Mouse (Mus musculus) heart, adult 11 months (tissue): Measurements from ENCODE around the gene Bmp4.

Source experiments
- DNase-seq: peaks from one replicate; pipeline ENCODE4 v3.0.0; 2022

The Bmp4 gene

DNA sequence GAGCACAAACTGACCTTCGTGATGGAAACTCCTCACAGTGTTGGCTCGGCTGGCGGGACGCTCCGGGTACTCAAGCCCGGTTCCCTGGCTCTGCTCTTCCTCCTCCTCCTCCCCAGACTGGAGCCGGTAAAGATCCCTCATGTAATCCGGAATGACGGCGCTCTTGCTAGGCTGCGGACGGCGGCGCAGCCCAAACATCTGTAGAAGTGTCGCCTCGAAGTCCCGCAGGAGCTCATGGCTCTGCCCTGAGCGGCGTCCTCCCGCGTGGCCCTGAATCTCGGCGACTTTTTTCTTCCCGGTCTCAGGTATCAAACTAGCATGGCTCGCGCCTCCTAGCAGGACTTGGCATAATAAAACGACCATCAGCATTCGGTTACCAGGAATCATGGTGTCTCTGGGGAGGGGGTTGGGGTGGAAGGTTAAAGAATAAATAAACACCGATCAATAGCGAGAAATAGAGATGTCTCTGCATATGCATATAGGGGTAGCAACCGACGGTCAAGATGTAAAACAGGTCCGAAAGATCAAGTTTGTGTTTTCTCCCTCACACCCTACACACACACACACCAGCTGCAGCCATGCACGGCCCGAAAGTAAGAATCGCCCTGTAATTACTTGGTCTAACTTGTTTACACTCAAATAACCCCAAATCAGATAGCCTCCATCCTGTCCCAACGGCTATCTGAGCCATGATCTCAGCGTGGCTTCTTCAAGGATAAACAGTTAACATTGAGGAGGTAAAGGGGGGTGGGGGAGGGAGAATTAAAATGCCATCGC is 4.6 kb downstream of the Bmp4 start:
- peak; percentile 90 for DNase-seq

GRCm38 (mm10) chr14:46384946-46385691 is 5.3 kb downstream of the Bmp4 start:
- DNase-seq, result no peak

DNA sequence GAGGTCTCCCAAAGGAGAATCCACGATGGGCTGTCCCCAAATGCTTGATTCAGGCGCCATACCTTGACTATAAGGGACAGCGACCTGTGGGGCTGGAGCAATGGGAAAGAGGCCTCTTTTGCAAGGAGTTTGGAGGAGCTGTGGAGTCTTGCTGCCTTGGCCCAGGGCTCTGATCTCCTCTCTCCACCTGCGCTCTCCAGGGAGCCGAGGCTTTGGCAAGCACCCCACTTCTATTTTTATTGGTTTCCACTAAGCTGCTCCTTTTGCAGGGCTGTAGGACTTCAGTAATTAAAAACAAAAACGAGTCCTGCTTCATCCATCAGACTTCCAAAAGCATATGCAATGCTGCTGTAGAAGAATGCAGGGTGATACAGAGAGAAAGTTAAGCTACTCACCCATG is 9.0 kb downstream of the Bmp4 start:
- DNase-seq, result peak; percentile 95

DNA sequence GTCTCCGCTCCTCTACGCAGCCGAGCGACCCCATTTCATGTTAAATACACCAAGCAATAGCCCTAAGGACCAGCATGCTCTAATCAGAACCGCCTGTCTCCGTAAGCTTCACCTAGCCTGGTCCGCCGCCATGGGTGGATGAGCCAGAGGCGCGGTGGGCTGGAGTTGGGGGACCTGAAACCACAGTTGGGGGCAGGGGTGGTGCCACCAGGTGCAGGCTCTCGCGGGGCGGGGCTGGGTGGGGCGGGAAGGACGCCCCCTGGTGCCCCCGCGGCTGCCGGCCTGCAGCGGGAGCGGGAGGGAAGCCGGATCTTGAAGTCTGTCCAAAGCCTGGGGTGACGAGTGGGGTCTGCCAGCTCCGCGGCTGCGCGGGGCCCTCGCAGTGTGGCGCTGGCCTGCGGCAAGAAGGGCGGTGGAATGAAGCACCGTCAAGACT is 10.2 kb downstream of the Bmp4 start:
- peak; percentile 89 for DNase-seq

- no peak for DNase-seq
These were observed 11.2 kb downstream of the Bmp4 start, which contains the start of gene Gm15217 for GRCm38 (mm10) chr14:46379285-46379684. Gm15217 (plus strand) TSS chr14:46379414.

- DNase-seq, result peak; percentile 82
These were observed 14.7 kb downstream of the Bmp4 start for GRCm38 (mm10) chr14:46375796-46376195.

DNA sequence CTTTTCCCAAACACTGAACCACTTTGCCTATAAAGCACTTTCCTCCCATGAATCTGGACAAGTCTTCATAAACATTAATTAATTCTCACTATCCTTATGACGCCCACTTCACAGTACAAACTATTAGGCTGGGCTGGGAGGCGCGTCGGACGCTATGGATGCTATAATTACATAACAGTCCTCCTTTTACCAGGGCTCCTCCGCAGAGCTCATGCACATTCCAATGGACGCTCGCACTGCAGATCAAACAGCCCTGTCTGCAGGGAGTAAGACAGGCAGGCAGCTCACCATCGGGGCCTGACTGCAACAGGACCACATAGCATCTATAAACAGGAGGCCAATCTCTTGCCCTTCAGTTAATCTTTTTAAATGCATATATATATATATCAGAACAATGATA is 18.0 kb downstream of the Bmp4 start:
- DNase-seq, result no peak

- DNase-seq, result no peak
These were observed 27.3 kb downstream of the Bmp4 start for GRCm38 (mm10) chr14:46363209-46363608.

DNA sequence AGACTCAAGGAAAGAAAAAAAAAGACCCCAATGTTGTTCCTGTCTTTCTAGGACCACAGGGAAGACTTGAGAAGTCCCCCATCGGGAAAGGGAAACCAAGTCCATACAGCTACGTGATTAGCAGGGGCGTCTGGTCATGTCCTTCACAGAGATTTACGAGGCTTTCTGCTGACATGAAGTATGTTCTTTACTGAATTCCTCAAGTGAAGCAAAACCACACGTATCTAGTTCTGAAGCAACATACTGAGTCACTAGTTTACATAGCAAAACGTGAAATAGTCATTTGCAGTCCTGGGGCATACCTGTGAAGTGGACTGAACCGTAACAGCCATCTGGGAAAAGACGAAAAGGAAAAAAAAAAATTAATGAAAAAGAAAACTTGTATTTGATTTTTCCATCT is 32.8 kb downstream of the Bmp4 start:
- DNase-seq, result no peak

- no peak for DNase-seq
These were observed 33.2 kb downstream of the Bmp4 start for GRCm38 (mm10) chr14:46357286-46357685.

DNA sequence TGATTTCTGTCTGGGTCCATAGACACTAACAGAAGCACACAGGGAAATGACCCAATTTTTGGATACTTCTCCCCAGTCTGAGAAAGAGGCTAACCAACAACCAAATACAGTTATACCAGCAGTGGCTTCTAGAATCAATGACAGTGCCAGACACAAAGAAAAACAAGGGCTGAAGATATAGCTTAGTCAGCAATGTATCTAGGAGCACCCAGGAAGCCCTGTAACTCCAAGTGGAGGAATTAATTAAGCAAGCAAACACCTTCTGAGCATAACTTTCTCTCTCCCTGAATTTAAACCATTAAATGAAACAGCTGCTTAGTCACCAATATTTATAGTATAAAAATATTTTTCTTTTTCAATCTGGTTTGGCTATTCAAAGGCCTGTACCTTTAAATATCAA is 45.7 kb downstream of the Bmp4 start:
- DNase-seq, result peak; percentile 16

DNA sequence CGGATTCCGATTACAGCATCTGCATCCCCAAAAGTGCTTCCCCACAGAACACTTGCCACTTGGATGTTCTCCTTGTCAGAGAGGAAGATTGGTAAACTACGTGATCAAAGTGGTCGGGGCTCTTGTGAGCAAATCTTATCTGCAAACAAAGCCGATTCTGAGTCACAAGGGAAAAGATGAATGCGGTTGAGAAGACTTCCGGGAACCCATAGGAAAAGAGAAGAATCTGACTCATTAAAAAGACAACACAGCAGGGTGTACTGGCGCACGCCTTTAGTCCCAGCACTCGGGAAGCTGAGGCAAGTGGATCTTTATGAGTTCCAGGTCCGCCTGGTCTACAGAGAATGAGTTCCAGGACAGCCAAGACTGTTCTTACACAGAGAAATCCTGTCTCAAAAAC is 51.7 kb downstream of the Bmp4 start:
- DNase-seq, result peak; percentile 81
